Mouse (Mus musculus) limb, embryonic 13.5 days (tissue): Measurements from ENCODE around the gene Frs3. TPM values are rescaled to one million over a fixed set of nuclear protein-coding genes. Genes with fewer than 3 reads are reported as not detected.
"Not testable (repeated sequence)": the region's sequence is repeated elsewhere in the genome, so short reads cannot be mapped to it uniquely, and the experiment has no call there.

Experiments
- ATAC-seq: fragments of 200-750 bp; cut with Nextera tagmentation; 2 replicates; pipeline ENCODE4 v1.8.0; 2017; ENCODE audit warnings: low read depth, moderate number of reproducible peaks, moderate TSS enrichment; ENCODE audit not compliant: low FRiP score
- H3K27ac ChIP-seq: fragments of 300-500 bp; sonication (generic); 2 replicates; pipeline ENCODE4 v1.5.1; 2015; ENCODE audit warnings: inconsistent platforms, mild to moderate bottlenecking, moderate library complexity
- H3K27me3 ChIP-seq: fragments of 300-500 bp; sonication (generic); 2 replicates; pipeline ENCODE4 v1.6.1; 2015; ENCODE audit warnings: mild to moderate bottlenecking, inconsistent platforms
- H3K36me3 ChIP-seq: fragments of 300-500 bp; sonication (generic); 2 replicates; pipeline ENCODE4 v1.6.1; 2015; ENCODE audit warnings: inconsistent platforms, mild to moderate bottlenecking, moderate library complexity
- H3K4me1 ChIP-seq: fragments of 300-500 bp; sonication (generic); 2 replicates; pipeline ENCODE4 v1.6.1; 2015; ENCODE audit warnings: inconsistent platforms
- H3K4me2 ChIP-seq: fragments of 300-500 bp; sonication (generic); replicated peaks from 2 replicates; pipeline ENCODE4 v1.6.1; 2015; ENCODE audit warnings: inconsistent platforms, mild to moderate bottlenecking, moderate library complexity
- H3K4me3 ChIP-seq: fragments of 300-500 bp; sonication (generic); 2 replicates; pipeline ENCODE4 v1.5.1; 2015; ENCODE audit warnings: moderate library complexity, mild to moderate bottlenecking, inconsistent platforms
- H3K9ac ChIP-seq: fragments of 300-500 bp; sonication (generic); 2 replicates; pipeline ENCODE4 v1.6.1; 2015; ENCODE audit warnings: mild to moderate bottlenecking, inconsistent platforms
- H3K9me3 ChIP-seq: fragments of 300-500 bp; sonication (generic); 2 replicates; pipeline ENCODE4 v1.6.1; 2016; ENCODE audit warnings: inconsistent platforms
- WGBS: fragments of 180-500 bp; shearing (Covaris S2); methylation state at CpG from one replicate; pipeline ENCODE4 v1.1.7; 2015; 5-methylcytosine and 5-hydroxymethylcytosine counted together
- polyA plus RNA-seq: library from polyadenylated mRNA; unstranded; fragments of >200 nt; fragmentation: Nextera tagmentation; extraction: Ambion mirVana; gene quantifications from 2 replicates; pipeline ENCODE4 v1.2.1, GENCODE M21; 2015

Frs3 gene
- polyA plus RNA-seq, result 6.3 TPM in 2 replicates

DNA sequence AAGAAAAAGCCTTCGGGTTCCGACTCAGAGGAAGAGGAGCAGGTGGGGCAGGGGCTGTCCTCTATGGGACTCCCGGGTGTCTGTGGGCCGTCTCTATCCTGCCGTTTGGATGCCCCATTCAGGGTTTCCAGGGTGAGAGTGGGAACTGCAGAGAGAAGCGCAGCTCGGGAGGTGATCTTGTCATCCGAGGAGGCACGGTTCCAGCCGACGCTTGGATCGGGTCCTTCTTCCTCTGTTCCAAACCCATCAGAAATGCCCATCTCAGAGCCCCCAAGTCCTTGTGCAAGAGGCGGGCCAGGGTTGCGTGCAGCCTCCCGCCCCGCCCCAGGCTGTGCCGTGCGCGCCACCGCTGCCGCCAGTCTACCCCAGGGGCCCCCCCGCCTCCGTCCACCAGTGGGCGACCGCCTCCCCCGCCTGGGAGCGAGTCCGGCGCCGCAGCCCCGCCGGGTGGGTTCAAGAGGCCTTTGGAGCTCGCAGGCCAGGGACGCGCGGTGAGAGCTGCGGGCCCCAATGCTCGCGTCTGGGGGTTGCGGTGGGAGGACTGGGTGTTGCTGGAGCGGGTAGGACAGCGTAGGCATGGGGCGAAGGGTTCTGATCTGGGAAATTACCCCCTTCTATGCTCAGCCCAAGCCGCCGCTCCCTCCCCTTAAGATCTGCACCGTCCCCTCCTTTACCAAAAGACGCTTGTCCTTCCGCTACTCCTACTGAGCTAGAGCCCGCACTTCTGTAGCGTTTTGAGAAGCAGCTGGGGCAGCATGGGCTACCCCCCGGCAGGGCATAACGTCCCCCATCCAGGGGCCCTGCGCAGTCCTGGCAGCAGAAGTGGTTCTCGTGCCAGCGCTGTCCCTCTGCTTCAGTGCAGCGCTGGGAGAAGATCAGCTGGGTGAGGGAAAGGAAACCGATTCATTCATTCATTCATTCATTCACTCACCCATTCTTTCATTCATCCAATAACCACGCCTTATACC is at the start of gene Frs3:
Frs3 (plus strand) TSS at position 423 of the 968 bp plus-strand sequence.
- peaks cover 27% of the 10 kb centered on the region for H3K4me1 ChIP-seq
- H3K4me3 ChIP-seq, result peak within 1 kb of the TSS; percentile 89
- ATAC-seq, result peak; percentile 60
- H3K27ac ChIP-seq, result peak within 1 kb of the TSS; percentile 73; the same call in 1 of the 2 replicates
- H3K36me3 ChIP-seq, result peaks cover 25% of the 10 kb centered on the region
- H3K9me3 ChIP-seq, result no peaks in the 10 kb centered on the region
- H3K9ac ChIP-seq, result peak within 1 kb of the TSS; percentile 83
- H3K4me2 ChIP-seq, result peak within 1 kb of the TSS; percentile 97
- H3K27me3 ChIP-seq, result 0 out of 2 replicates have a peak, but pooled peaks cover 9% of the 10 kb centered on the region
- WGBS, result 1% methylated on average over 58 of the region's 58 CpGs

DNA sequence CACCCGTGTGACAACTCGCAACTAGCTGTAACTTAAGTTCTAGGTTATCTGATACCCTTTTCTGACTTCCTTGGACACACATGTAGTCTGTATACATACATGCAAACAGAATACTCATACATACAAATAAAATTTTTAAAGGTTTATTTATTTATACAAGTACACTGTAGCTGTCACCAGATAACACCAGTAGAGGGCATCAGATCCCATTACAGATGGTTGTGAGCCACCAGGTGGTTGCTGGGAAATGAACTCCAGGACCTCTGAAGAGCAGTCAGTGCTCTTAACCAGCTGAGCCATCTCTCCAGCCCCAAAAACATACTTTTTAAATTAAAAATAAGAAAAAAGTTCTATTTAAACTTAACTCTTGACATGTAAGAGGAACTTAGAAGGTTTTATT is 45.8 kb upstream of the Frs3 start:
- no peaks in the 10 kb centered on the region for H3K27me3 ChIP-seq
- no peak for ATAC-seq

DNA sequence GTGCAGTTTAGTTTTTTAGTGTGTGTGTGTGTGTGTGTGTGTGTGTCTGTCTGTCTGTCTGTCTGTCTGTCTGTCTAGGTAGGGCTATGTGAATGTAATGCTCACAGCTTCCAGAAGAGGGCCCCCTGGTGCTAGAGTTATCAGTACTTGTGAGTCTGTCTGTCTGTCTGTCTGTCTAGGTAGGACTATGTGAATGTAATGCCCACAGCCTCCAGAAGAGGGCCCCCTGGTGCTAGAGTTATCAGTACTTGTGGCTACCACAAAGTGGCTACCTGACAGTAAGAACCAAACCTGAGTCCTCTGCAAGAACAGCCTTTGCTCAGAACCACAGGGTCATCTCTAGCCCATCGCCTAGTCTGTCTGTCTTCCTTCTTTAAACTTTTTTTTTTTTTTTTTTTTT is 42.1 kb upstream of the Frs3 start:
- H3K4me2 ChIP-seq, result no peak overlapping the region
- no peak overlapping the region for H3K4me3 ChIP-seq
- H3K27ac ChIP-seq, result no peak overlapping the region
- no peaks in the 10 kb centered on the region for H3K4me1 ChIP-seq
- no peaks in the 10 kb centered on the region for H3K9me3 ChIP-seq
- H3K9ac ChIP-seq, result no peak overlapping the region
- no peaks in the 10 kb centered on the region for H3K27me3 ChIP-seq
- 67% methylated on average over 1 of the region's 1 CpGs for WGBS
- no peak for ATAC-seq
- no peaks in the 10 kb centered on the region for H3K36me3 ChIP-seq

More for the DNA sequence above, 45.8 kb upstream of the Frs3 start:
- H3K9me3 ChIP-seq, result no peaks in the 10 kb centered on the region
- H3K36me3 ChIP-seq, result no peaks in the 10 kb centered on the region
- H3K4me2 ChIP-seq, result no peak overlapping the region
- no peak overlapping the region for H3K4me3 ChIP-seq
- whole genome bisulfite sequencing, result 87% methylated on average over 2 of the region's 2 CpGs
- no peaks in the 10 kb centered on the region for H3K4me1 ChIP-seq
- H3K9ac ChIP-seq, result no peak overlapping the region
- no peak overlapping the region for H3K27ac ChIP-seq

DNA sequence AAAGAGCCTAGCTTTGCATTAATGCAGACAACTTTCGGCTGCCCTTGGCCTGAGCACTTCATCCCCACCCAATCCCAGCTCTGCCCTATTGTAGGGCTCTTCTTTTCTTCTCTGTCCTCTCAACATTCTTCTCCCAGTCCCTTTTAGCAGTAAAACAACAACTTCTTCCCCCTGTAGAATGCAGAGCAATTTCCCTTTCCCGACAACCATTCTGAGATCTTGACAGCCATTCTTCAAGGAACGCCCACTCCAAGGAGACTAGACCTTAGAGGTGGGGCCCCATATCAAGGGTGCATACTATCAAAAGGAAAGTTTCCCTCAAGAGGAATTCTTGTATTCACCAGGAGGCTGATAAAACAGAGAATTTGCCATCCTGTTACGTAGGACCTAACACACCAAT is 39.9 kb upstream of the Frs3 start:
- no peak for ATAC-seq
- no peak overlapping the region for H3K27ac ChIP-seq
- no peak overlapping the region for H3K9ac ChIP-seq
- H3K9me3 ChIP-seq, result no peaks in the 10 kb centered on the region
- no peaks in the 10 kb centered on the region for H3K4me1 ChIP-seq
- WGBS, result 65% methylated on average over 4 of the region's 4 CpGs
- H3K27me3 ChIP-seq, result no peaks in the 10 kb centered on the region
- no peak overlapping the region for H3K4me2 ChIP-seq
- H3K4me3 ChIP-seq, result no peak overlapping the region
- peaks cover 3% of the 10 kb centered on the region; the same call in 1 of the 2 replicates for H3K36me3 ChIP-seq

DNA sequence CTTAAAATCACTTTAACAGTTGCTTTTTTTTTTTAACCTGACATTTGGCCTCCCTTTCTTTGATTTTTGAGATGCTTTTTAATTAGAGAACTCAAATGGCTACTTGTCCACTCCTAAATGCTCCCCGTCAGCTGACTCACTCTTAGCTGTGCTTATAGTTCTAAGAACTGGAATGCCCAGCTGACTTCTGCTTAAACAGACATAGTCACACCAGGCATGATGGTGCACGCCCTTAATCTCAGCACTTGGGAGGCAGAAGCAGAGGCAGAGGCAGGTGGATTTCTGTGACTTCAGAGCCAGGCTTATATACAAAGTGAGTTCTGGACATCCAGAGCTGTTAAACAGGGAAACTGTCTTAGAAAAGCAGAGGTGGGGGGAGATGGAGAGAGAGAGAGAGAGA is 36.9 kb upstream of the Frs3 start:
- Histone ChIP-seq H3K27me3 (no peaks in the 10 kb centered on the region), H3K36me3 (peaks cover 6% of the 10 kb centered on the region; the same call in 1 of the 2 replicates), H3K9ac (no peak overlapping the region), H3K4me1 (no peaks in the 10 kb centered on the region), H3K4me3 (no peak overlapping the region), H3K9me3 (no peaks in the 10 kb centered on the region), H3K4me2 (no peak overlapping the region), H3K27ac (no peak overlapping the region)
- 85% methylated on average over 2 of the region's 2 CpGs for WGBS
- ATAC-seq, result no peak

DNA sequence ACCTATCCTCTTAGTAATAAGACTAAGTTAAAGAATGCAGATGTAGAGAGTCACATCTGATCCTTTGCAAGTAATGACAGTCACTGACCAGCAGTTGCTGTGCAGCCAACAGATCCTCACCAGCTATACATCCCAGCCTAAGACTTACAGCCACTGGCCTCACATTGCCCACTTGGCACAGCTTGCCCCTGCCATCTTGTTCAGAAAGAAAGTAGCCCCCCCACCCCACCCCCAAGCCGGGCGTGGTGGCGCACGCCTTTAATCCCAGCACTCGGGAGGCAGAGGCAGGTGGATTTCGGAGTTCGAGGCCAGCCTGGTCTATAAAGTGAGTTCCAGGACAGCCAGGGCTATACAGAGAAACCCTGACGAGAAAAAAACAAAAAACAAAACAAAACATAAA is 34.5 kb upstream of the Frs3 start:
- not testable (repeated sequence) for H3K4me1 ChIP-seq, H3K9me3 ChIP-seq, H3K4me2 ChIP-seq, H3K4me3 ChIP-seq, H3K36me3 ChIP-seq, H3K27me3 ChIP-seq, H3K9ac ChIP-seq, H3K27ac ChIP-seq, ATAC-seq
- WGBS, result 92% methylated on average over 8 of the region's 8 CpGs

DNA sequence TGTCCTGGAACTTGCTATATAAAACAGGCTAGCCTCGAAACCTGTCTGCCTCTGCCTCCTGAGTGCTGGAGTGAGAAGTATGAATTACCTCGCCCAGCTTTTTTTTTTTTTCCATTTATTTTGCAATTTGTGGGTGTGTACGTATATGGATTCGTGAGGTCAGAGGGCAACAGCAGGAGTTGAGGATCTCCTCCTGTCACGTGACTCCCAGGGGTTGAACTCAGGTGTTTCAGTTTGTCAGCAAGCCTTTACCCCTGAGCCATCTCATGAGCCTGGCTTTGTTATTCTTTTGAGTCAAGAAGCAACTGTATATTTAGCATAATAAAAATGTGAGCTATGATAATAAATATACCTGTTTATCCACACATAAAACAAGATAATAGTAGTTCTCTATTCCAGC is 33.1 kb upstream of the Frs3 start:
- Histone ChIP-seq H3K27me3 (no peaks in the 10 kb centered on the region), H3K27ac (no peak overlapping the region), H3K4me2 (no peak overlapping the region), H3K9ac (no peak overlapping the region), H3K4me3 (no peak overlapping the region), H3K9me3 (no peaks in the 10 kb centered on the region), H3K4me1 (no peaks in the 10 kb centered on the region), H3K36me3 (peaks cover 6% of the 10 kb centered on the region; the same call in 1 of the 2 replicates)
- 76% methylated on average over 5 of the region's 5 CpGs for WGBS
- ATAC-seq, result no peak

DNA sequence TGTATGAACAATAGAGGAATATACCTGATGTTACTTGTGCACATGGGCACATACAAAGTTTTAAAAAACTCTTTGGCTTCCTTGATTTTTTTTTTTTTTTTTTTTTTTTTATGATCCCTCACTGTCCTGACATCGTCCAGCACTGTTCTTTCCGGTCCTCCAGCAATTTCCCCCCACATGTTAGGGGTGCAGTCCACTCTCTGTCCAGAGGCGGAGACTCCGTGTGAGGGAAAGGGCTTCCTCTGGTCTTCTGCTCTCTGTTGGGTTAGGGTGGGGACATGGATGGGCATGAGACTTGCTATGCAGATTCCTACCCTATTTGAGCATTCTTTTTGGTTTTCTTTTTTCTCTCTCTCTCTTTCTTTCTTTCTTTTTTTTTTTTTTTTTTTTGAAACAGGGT is 30.9 kb upstream of the Frs3 start:
- no peak overlapping the region for H3K27ac ChIP-seq
- H3K36me3 ChIP-seq, result peaks cover 6% of the 10 kb centered on the region; the same call in 1 of the 2 replicates
- H3K4me2 ChIP-seq, result no peak overlapping the region
- no peaks in the 10 kb centered on the region for H3K9me3 ChIP-seq
- H3K27me3 ChIP-seq, result no peaks in the 10 kb centered on the region
- no peak overlapping the region for H3K9ac ChIP-seq
- no peak for ATAC-seq
- WGBS, result 79% methylated on average over 4 of the region's 4 CpGs
- no peaks in the 10 kb centered on the region for H3K4me1 ChIP-seq
- no peak overlapping the region for H3K4me3 ChIP-seq

DNA sequence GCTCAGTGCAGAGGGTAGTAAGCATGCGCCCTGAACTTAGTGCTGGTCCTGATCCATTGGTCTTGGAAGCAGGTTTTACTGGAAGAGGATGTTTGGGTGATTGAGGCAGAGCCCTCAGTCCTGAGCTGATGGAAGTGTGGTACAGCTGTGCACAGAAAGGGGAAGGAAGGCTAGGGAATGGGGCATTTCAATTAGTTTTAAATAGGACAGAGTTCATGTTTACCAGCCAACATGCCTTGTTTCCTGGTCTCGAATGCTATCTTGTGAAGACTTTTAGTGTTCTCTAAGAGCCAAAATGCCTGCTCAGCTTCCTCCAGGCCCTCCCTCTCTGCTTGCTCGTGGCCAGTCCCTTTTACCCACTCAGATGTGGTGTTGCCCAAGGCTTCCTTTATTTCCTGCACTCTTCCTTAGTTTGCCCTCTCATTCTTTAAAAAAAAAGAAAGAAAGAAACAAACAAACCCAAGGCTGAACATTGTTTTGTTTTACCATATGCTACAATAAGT is 30.0 kb upstream of the Frs3 start:
- H3K9me3 ChIP-seq, result no peaks in the 10 kb centered on the region
- H3K9ac ChIP-seq, result no peak overlapping the region
- H3K4me1 ChIP-seq, result no peaks in the 10 kb centered on the region
- no peak overlapping the region for H3K27ac ChIP-seq
- H3K4me3 ChIP-seq, result no peak overlapping the region
- peaks cover 3% of the 10 kb centered on the region; the same call in 1 of the 2 replicates for H3K36me3 ChIP-seq
- ATAC-seq, result no peak
- no peaks in the 10 kb centered on the region for H3K27me3 ChIP-seq
- no peak overlapping the region for H3K4me2 ChIP-seq
- 84% methylated on average over 3 of the region's 3 CpGs for WGBS

DNA sequence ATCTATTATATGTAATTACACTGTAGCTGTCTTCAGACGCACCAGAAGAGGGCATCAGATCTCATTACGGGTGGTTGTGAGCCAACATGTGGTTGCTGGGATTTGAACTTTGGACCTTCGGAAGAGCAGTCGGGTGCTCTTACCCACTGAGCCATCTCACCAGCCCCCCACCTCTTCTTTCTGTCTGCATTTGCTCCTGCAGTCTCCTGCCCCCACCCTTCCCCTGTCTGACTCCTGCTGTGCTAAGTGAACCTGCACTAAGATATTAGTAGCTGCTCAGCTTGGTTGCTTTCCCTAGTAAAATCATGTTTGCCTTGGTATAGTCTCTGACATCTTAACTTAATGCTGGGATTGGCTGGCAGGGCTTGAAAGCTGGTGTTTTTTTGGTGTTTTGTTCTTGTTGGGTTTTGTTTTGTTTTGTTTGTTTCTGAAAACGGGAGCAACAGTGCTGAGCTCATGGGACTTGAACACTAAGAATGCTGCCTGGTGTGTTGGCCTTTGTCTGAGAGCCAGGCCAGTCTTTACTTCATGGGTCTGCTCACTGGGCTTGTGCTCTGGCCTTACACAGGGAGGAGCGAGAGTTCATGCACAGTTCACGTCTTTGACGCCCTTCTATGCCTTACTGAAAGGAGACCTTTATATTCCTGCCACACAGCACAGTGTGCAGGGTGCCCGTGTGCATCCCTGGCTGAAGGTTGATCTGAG is 25.7 kb upstream of the Frs3 start:
- no peak overlapping the region for H3K9ac ChIP-seq
- 71% methylated on average over 9 of the region's 9 CpGs for WGBS
- no peaks in the 10 kb centered on the region; the same call in 1 of the 2 replicates for H3K36me3 ChIP-seq
- no peak overlapping the region for H3K4me3 ChIP-seq
- no peaks in the 10 kb centered on the region for H3K4me1 ChIP-seq
- H3K4me2 ChIP-seq, result no peak overlapping the region
- no peak for ATAC-seq
- no peaks in the 10 kb centered on the region for H3K9me3 ChIP-seq
- H3K27ac ChIP-seq, result no peak overlapping the region
- no peaks in the 10 kb centered on the region for H3K27me3 ChIP-seq

DNA sequence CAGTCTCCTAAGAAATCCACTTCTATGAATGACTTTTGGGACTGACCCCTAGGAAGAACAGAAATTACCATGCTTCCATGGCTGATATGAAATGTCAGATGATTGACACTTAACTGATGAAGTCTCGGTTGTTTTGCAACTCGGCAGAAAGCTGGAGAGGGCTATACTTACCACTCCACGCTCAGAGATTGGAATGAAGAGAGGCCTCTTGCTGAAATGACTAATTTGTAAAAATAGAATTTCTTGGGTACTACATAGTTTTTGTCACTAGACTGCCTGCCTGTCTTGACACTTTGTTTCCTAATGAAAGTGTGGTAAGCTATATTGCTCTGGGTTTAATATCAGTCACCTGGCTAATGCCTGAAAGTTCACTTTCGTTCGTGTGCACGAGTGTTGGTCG is 24.4 kb upstream of the Frs3 start:
- H3K9ac ChIP-seq, result no peak overlapping the region
- 91% methylated on average over 7 of the region's 7 CpGs for WGBS
- no peaks in the 10 kb centered on the region; the same call in 1 of the 2 replicates for H3K36me3 ChIP-seq
- H3K27me3 ChIP-seq, result no peaks in the 10 kb centered on the region
- H3K4me3 ChIP-seq, result no peak overlapping the region
- no peak overlapping the region for H3K4me2 ChIP-seq
- no peak overlapping the region for H3K27ac ChIP-seq
- ATAC-seq, result no peak
- H3K9me3 ChIP-seq, result no peaks in the 10 kb centered on the region
- H3K4me1 ChIP-seq, result no peaks in the 10 kb centered on the region

DNA sequence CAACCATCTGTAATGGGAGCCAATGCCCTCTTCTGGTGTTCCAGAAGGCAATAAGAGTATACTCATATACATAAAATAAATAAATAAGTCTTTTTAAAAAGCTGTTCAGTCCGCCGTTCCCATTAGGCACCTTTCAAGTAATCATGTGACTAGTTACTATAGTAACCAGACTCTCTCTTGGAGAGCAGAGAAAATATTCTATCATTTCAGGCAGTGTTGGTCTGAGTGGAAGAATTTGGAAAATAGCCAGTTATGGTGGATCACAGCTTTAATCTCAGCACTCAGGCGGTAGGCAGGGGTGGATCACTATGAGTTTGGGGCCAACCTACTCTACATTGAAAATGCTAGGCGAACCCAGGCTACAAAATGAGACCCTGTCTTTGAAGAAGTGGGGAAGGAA is 19.7 kb upstream of the Frs3 start:
- H3K9ac ChIP-seq, result no peak overlapping the region
- no peak overlapping the region for H3K4me2 ChIP-seq
- 80% methylated on average over 4 of the region's 4 CpGs for WGBS
- H3K27ac ChIP-seq, result no peak overlapping the region
- H3K36me3 ChIP-seq, result peaks cover 8% of the 10 kb centered on the region
- H3K9me3 ChIP-seq, result no peaks in the 10 kb centered on the region
- ATAC-seq, result no peak
- peaks cover 23% of the 10 kb centered on the region for H3K27me3 ChIP-seq
- H3K4me3 ChIP-seq, result no peak overlapping the region
- H3K4me1 ChIP-seq, result peaks cover 15% of the 10 kb centered on the region
